Mouse (Mus musculus) kidney, adult 2 months (tissue): ENCODE data around the gene Ncapg2. TPM values are rescaled to one million over a fixed set of nuclear protein-coding genes. Genes with fewer than 3 reads are reported as not detected.

Experiments used
- DNase-seq: peaks from one replicate; pipeline ENCODE4 v3.0.0; 2021
- H3K27ac ChIP-seq: fragments of 200-500 bp; 2 replicates; pipeline ENCODE4 v1.5.1; 2012; ENCODE audit warnings: low read depth, low read length, control low read depth, inconsistent platforms; ENCODE audit not compliant: insufficient read depth
- H3K27me3 ChIP-seq: fragments of 200-500 bp; replicated peaks from 2 replicates; pipeline ENCODE4 v1.6.1; 2012; ENCODE audit warnings: mild to moderate bottlenecking, moderate library complexity, low read length, inconsistent platforms; ENCODE audit not compliant: control insufficient read depth, insufficient read depth
- H3K36me3 ChIP-seq: fragments of 200-500 bp; 2 replicates; pipeline ENCODE4 v1.6.1; 2012; ENCODE audit warnings: mild to moderate bottlenecking, moderate library complexity, low read length, inconsistent platforms; ENCODE audit not compliant: control insufficient read depth, insufficient read depth
- H3K4me1 ChIP-seq: fragments of 200-500 bp; 2 replicates; pipeline ENCODE4 v1.6.1; 2011; ENCODE audit warnings: low read length; ENCODE audit not compliant: control insufficient read depth, insufficient read depth
- H3K4me3 ChIP-seq: fragments of 200-500 bp; 2 replicates; pipeline ENCODE4 v1.5.1; 2011; ENCODE audit warnings: mild to moderate bottlenecking, low read depth, low read length, control low read depth; ENCODE audit not compliant: insufficient read depth
- CTCF ChIP-seq: fragments of 200-500 bp; conservative IDR thresholded peaks from 2 replicates; pipeline ENCODE4 v1.5.1; 2011; ENCODE audit warnings: low read depth, mild to moderate bottlenecking, control low read depth, low read length, moderate library complexity, mixed read lengths; ENCODE audit not compliant: insufficient read depth, insufficient read length
- POLR2A ChIP-seq: fragments of 200-500 bp; IDR thresholded peaks from one replicate; pipeline ENCODE4 v1.6.1; 2011; ENCODE audit warnings: low read depth, low read length, control low read depth
- WGBS: fragments of 180-500 bp; shearing (Covaris S2); methylation state at CpG from one replicate; pipeline ENCODE4 v1.1.7; 2018; 5-methylcytosine and 5-hydroxymethylcytosine counted together
- polyA plus RNA-seq: library from polyadenylated mRNA; depleted of rRNA; stranded (reverse); fragments of >200 nt; gene quantifications from 2 replicates; pipeline ENCODE4 v1.2.3, GENCODE M21; 2012

Ncapg2 gene
- polyA plus RNA-seq, 1 experiment = 0.89 TPM

DNA sequence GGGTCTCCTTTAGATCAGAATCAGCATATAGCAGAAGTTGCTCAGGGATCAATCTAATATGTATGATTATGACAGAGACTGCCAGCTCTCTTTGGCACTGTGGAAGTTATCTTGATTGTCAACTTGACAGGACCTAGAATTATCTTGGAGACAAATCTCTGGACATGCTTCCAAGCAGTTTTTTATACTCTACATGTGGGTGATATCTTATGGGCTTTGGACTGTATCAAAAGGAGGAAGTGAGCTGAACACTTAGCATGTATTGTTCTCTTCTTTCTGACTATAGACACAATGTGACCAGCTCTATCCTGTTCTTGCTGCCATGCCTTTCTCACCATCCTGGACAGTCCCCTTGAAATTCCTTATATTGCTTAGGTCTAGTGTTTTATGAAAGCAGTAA lies 68.6 kb downstream of the Ncapg2 start:
- DNase-seq = no peak
- Histone ChIP-seq H3K27me3 (no peaks in the 10 kb centered on the region), H3K4me3 (no peak overlapping the region), H3K4me1 (no peaks in the 10 kb centered on the region), H3K27ac (no peak overlapping the region), H3K36me3 (no peaks in the 10 kb centered on the region)
- TF ChIP-seq POLR2A = no peak
- TF ChIP-seq CTCF = no peak

DNA sequence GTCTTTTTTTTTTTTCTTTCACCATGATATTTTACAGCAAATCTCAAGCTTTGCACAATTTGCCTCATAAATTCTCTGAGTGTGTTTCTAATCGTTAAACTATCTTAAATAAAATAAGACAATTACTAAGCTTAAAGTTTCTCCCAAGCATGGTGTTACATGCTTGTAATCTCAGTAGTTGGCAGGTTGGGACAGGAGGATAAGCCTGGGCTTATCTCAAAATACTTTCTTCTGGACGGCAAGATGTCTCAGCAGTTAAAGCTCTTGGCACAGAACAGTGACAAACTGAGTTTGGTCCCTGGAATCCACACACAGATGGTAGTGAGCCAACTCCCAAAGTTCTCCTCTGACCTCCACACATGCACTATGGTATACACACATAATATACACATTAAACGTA lies 69.5 kb downstream of the Ncapg2 start:
- Histone ChIP-seq H3K4me3 (no peak overlapping the region), H3K4me1 (no peaks in the 10 kb centered on the region), H3K27me3 (no peaks in the 10 kb centered on the region), H3K36me3 (no peaks in the 10 kb centered on the region), H3K27ac (no peak overlapping the region)
- WGBS = 73% methylated on average over 3 of the region's 3 CpGs
- TF ChIP-seq POLR2A = no peak
- no peak for TF ChIP-seq CTCF
- DNase-seq = no peak

DNA sequence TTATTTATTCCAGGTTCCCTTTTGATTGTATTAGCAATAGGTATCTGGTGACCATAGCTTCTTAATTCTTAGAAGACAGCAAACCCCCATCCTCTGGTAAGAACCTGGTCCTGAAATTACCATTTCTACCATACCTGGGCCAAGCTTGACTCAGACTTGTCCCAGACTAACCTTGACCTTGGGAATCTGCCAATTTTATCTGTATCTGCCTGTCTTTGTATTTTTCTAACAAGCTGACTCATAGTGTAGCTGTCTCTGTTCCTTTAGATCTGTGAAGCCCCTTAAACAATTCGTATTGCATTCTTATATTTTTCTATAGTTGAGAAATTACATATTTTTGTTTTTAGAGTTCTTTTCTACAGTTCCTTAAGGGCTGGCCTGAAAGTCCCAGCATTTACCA lies 73.6 kb downstream of the Ncapg2 start:
- no peaks in the 10 kb centered on the region for H3K27me3 ChIP-seq
- no peak for TF ChIP-seq POLR2A
- no peak for TF ChIP-seq CTCF
- 51% methylated on average over 1 of the region's 1 CpGs for WGBS
- no peaks in the 10 kb centered on the region for H3K4me1 ChIP-seq
- no peaks in the 10 kb centered on the region for H3K36me3 ChIP-seq
- H3K4me3 ChIP-seq = no peak overlapping the region
- DNase-seq = no peak
- no peak overlapping the region for H3K27ac ChIP-seq

DNA sequence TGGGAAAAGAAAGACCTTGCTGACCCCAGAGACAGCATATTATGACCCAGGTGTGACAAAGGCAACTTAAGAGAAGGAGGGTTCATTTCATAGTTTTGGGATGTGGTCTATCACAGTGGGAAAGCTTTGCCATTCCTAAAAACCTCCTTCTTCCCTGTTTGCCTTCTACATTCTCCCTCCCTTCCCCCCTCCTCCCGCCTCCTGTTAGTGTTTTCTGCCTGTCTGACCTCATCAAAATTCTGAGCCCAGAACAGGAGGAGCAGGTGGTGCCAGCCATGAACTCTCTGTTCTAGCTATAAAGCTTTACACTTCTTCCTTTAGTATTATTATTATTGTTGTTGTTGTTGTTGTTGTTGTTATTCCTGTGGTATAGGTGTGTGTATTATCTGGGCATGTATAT lies 76.7 kb downstream of the Ncapg2 start:
- no peak for DNase-seq
- H3K27me3 ChIP-seq = no peaks in the 10 kb centered on the region
- H3K4me1 ChIP-seq = peaks cover 4% of the 10 kb centered on the region; the same call in 1 of the 2 replicates
- H3K4me3 ChIP-seq = no peak overlapping the region
- no peak overlapping the region for H3K27ac ChIP-seq
- no peaks in the 10 kb centered on the region for H3K36me3 ChIP-seq
- TF ChIP-seq CTCF (no peak), POLR2A (no peak)
- WGBS = 89% methylated on average over 1 of the region's 1 CpGs

DNA sequence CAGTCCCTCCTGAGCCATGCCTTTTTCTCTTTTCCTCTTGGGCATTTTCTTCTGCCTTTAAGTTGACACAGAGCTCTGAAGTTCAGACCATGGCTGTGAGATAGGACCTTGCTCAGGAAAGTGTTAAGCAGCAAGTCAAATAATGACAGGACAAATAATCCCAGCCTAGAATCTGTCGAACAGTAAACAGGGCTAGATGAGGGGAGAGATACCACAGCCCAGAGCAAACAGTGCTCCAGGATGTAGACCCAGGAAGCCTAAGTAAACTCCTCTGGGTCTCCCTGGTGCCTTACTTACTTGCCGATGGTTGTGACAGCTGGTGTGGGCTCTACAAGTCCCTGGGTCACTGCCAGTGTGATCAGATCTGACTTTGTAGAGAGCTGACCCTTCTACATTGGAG lies 78.4 kb downstream of the Ncapg2 start:
- TF ChIP-seq POLR2A (no peak), CTCF (no peak)
- 42% methylated on average over 2 of the region's 2 CpGs for WGBS
- Histone ChIP-seq H3K4me1 (peaks cover 4% of the 10 kb centered on the region; the same call in 1 of the 2 replicates), H3K27ac (no peak overlapping the region), H3K4me3 (no peak overlapping the region), H3K27me3 (no peaks in the 10 kb centered on the region), H3K36me3 (no peaks in the 10 kb centered on the region)
- no peak for DNase-seq

DNA sequence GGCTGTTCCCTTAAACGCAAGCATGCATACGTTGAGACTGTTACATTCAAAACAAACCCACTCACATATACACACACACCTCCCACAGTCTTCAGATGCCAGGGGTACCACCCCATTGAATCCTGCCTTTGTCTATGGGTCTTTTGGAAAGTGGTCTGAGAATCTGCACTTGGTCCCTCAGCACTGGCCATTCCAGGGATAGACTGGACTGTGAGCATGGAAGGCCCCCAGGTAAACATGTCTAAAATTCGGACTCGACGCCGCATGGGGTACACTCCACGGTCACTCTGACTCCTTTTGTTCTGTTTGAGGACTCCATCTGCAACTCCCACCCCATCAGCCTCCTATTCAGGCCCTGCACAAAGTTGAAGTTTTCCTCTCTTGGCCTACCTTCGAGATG lies 79.8 kb downstream of the Ncapg2 start:
- Histone ChIP-seq H3K4me3 (no peak overlapping the region), H3K4me1 (peaks cover 4% of the 10 kb centered on the region; the same call in 1 of the 2 replicates), H3K36me3 (no peaks in the 10 kb centered on the region), H3K27me3 (no peaks in the 10 kb centered on the region), H3K27ac (no peak overlapping the region)
- no peak for TF ChIP-seq CTCF
- no peak for TF ChIP-seq POLR2A
- DNase-seq = no peak
- 82% methylated on average over 8 of the region's 8 CpGs for WGBS

DNA sequence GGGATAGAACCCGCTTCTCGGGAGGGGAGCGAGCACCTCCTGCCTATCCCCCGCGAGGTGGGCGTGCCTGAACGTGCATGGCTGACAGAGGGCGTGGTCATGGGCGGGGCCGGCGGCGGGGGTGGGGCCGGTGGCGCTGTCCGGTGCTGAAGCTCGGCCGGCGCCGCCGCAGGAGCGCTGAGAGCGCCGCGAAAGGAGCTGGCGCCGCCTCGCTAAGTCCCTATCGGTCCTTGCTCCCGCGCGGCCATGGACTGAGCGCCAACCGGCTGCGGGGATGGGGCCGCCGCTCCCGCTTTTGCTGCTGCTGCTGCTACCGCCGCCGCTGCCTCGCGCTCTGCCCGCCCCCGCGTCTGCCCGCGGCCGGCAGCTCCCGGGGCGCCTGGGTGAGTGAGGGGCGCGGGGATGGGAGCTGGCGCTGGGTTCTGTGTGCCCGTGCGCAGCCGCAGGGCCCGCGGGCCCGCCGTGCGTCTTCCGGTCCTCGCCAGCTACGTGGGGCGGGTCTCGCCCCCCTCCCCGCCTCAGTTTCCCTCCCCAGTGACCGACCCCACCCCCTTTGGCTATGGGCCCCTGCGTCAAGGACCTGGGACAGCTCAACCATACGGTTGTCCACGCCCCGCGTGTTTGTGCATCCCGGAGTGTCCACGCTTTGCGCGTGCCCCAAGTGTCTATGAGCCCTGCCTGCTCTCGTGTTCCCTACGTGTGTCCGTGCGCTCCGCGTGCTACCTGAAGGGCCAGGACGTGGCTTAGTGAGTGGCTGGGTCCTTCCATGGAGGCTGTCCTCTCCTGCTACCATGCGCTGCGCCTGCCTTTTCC lies 80.6 kb downstream of the Ncapg2 start, which contains the start of gene Ptprn2:
TSS of gene Ptprn2 (plus strand) at position 130 of the 813 bp plus-strand sequence.
- peaks cover 4% of the 10 kb centered on the region; the same call in 1 of the 2 replicates for H3K4me1 ChIP-seq
- DNase-seq = peak; percentile 56
- H3K27ac ChIP-seq = no peak within 1 kb of the TSS
- TF ChIP-seq POLR2A = no peak
- no peak for TF ChIP-seq CTCF
- under 1% methylated on average over 83 of the region's 86 CpGs for WGBS
- H3K36me3 ChIP-seq = no peaks in the 10 kb centered on the region
- peak within 1 kb of the TSS; percentile 39 for H3K4me3 ChIP-seq
- H3K27me3 ChIP-seq = no peaks in the 10 kb centered on the region
